Mouse (Mus musculus) erythroblast, embryonic 14.5 days (primary cell): Measurements from ENCODE around the gene Msln. TPM values are rescaled to one million over a fixed set of nuclear protein-coding genes. Genes with fewer than 3 reads are reported as not detected.
A peak's percentile ranks its signal among the peaks of the same experiment; 100 is the strongest.

ENCODE experiments used
- H3K27me3 ChIP-seq: 2 replicates; pipeline ENCODE4 v1.6.1; 2012; ENCODE audit warnings: inconsistent platforms; ENCODE audit not compliant: control insufficient read depth
- H3K36me3 ChIP-seq: 2 replicates; pipeline ENCODE4 v1.6.1; 2012; ENCODE audit warnings: mild to moderate bottlenecking, inconsistent platforms; ENCODE audit not compliant: control insufficient read depth
- H3K4me1 ChIP-seq: 2 replicates; pipeline ENCODE4 v1.6.1; 2012; ENCODE audit warnings: inconsistent platforms; ENCODE audit not compliant: control insufficient read depth
- H3K4me3 ChIP-seq: replicated peaks from 2 replicates; pipeline ENCODE3; 2012; ENCODE audit warnings: moderate library complexity, mild to moderate bottlenecking, inconsistent platforms
- H3K9me3 ChIP-seq: 2 replicates; pipeline ENCODE4 v1.6.1; 2012; ENCODE audit warnings: low read length, inconsistent platforms, mixed read lengths; ENCODE audit not compliant: control insufficient read depth
- GATA1 ChIP-seq: IDR thresholded peaks from 2 replicates; pipeline ENCODE4 v1.6.1; 2012; ENCODE audit warnings: low read length, inconsistent platforms, mixed read lengths
- TAL1 ChIP-seq: IDR thresholded peaks from 3 replicates; pipeline ENCODE4 v1.6.1; 2012; ENCODE audit warnings: low read length, inconsistent platforms, mixed read lengths
- polyA plus RNA-seq: library from polyadenylated mRNA; stranded (reverse); fragments of >175 nt; gene quantifications from 2 replicates; pipeline ENCODE4 v1.2.3, GENCODE M21; 2012

Msln gene
- polyA plus RNA-seq, 1 experiment = not detected

DNA sequence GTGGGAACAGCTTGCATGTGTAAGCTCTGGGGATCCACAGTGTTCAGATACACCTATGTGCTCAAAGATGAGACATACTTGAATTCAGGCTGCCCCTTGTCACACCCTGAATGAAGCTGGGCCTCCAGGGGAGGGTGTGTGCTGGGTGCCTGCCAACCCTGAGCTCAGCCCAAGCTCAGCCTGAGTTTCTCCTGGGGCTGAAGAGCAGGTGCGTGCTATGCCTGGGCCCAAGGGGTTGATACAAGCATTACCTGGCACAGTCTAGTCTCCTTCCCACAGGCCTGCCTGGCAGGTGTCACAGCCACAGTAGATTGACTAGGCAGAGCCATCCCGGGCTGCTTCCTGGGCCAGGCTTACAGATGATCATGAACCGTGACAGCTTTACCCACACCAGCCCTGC lies 18.4 kb downstream of the Msln start, which contains the start of gene Mslnl:
Gene Mslnl (plus strand): TSS at position 298 of the 400 bp plus-strand sequence.
- Histone ChIP-seq H3K9me3 (no peaks in the 10 kb centered on the region), H3K4me3 (no peak within 1 kb of the TSS), H3K27me3 (no peaks in the 10 kb centered on the region), H3K4me1 (no peaks in the 10 kb centered on the region), H3K36me3 (peaks cover 6% of the 10 kb centered on the region)
- no peak for TF ChIP-seq GATA1
- no peak for TF ChIP-seq TAL1

DNA sequence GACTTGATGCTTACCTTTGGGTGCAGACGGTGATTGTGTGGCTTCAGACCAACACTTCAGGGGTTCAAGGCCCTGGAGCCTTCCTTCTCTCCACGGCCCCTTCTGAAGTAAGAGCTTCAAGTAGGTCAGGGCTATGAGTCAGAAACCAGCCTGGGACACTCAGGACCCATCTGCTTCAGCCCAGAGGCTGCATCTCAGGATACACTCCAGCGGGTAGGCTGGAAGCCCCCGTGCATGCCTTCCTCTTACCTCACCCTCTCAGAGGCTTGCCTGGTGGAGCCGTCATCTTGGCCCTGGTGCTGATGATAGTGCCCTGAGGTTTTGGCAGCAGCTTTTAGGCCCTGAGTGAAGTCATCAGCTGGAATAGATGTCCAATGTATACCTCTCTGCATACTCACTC lies 18.9 kb downstream of the Msln start:
- Histone ChIP-seq H3K4me3 (no peak overlapping the region), H3K36me3 (peaks cover 11% of the 10 kb centered on the region), H3K4me1 (peaks cover under 1% of the 10 kb centered on the region; the same call in 1 of the 2 replicates), H3K9me3 (no peaks in the 10 kb centered on the region), H3K27me3 (no peaks in the 10 kb centered on the region)
- no peak for TF ChIP-seq TAL1
- no peak for TF ChIP-seq GATA1

DNA sequence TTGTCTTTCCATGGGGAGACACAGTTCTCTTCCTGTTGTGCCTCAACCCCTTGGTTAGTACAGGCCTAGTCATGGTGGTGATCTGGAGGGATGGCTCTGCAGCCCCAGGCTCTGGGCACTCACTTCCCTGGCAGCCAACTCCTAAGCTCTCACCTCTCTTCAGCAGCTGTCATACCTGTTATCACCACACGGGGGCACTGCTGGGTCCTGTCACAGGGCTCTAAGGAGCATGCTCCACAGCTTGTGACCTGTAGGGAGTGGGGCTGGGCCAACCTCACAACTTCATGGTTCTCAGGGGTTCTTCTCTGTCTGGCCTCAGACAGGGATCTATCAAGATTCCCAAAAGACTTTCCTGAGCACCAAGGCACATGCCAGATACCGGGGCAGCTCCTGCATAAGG lies 22.1 kb downstream of the Msln start:
- no peak for TF ChIP-seq GATA1
- no peak for TF ChIP-seq TAL1
- H3K4me1 ChIP-seq = peaks cover 14% of the 10 kb centered on the region

DNA sequence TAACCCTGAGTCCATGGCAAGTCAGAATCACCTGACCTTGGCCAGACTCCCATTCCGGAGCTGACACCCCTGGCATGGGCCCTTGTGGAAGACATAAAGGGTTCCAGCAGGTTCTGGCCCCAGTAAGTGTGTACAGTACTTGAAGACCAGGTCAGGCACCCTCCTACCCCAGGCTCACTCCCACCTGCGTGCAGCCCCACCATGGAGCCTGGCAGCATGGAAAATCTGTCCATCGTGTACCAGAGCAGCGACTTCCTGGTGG lies 26.2 kb downstream of the Msln start:
- peaks cover 48% of the 10 kb centered on the region for H3K4me1 ChIP-seq
- H3K27me3 ChIP-seq = no peaks in the 10 kb centered on the region
- H3K36me3 ChIP-seq = peaks cover 54% of the 10 kb centered on the region
- H3K9me3 ChIP-seq = peaks cover 7% of the 10 kb centered on the region
- TF ChIP-seq TAL1 (no peak), GATA1 (no peak)
- H3K4me3 ChIP-seq = peak overlapping the region; percentile 76

More for the DNA sequence above, 22.1 kb downstream of the Msln start:
- peaks cover 22% of the 10 kb centered on the region for H3K36me3 ChIP-seq
- H3K4me3 ChIP-seq = no peak overlapping the region
- no peaks in the 10 kb centered on the region for H3K27me3 ChIP-seq
- H3K9me3 ChIP-seq = no peaks in the 10 kb centered on the region

DNA sequence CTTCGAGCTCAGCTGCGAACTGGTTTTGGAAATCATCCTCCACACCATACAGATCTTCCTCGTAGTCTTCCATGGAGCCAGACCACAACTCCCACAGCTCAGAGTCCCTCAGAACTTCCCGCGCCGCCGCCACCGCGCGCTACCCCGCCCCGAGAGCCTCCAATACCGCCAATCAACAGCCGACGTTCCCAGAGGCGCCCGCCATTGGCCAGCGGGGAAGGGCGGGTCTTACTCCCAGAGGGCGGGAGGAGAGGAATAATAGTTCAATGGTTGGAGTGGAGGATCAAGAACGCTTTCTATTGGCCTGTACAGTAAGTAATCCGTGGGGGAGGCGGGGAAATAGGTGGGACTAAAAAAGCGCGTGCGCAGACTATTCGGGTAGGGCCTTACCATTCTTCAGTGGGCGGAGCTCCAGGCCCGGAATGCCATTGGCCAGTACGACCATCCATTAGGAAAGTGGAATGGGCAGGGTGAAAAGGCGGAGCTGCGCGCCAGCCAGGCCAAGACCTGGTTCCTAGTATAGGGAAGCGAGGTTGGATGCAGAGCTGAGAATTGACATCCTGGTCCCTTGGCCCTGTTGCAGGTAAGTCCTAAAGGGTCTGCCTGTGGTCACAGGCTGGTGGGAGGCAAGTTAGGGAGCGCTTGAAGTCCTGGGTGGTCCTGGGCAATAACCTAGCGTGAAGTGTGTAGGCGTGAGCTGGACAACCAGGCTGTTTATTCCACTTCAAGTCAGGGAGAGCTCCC lies 26.7 kb downstream of the Msln start, which contains the start of the genes Chtf18 and Rpusd1:
Gene Chtf18 (minus strand): TSS at position 155 of the 744 bp plus-strand sequence.
Gene Rpusd1 (plus strand): TSS at position 406 of the 744 bp plus-strand sequence.
- TF ChIP-seq TAL1 = no peak
- no peak for TF ChIP-seq GATA1
- H3K36me3 ChIP-seq = peaks cover 59% of the 10 kb centered on the region

DNA sequence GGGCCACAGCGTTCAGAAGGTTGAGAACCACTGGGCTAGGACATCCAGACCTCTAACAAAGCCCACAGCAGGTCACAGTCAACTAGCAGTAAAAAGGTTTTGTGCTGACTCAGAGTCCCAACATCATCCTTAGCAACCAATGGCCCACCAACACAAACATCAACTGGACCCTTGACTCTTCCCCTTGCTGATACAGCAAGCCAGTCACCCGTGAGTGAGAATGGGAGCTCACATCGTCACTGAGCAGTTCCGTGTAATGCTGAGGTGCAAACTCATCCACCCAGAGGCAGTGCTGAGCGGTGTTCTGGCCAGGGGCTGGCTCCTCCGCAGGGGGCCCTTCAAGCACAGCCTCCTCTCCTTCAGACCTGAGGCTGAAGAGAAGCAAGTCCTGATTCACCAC lies 28.9 kb downstream of the Msln start:
- H3K27me3 ChIP-seq = no peaks in the 10 kb centered on the region
- H3K4me3 ChIP-seq = peak overlapping the region; percentile 17
- peaks cover 54% of the 10 kb centered on the region for H3K4me1 ChIP-seq
- peaks cover 70% of the 10 kb centered on the region for H3K36me3 ChIP-seq
- TF ChIP-seq GATA1 (no peak), TAL1 (no peak)
- peaks cover 7% of the 10 kb centered on the region for H3K9me3 ChIP-seq

More for the DNA sequence above, 26.7 kb downstream of the Msln start, which contains the start of the genes Chtf18 and Rpusd1:
- H3K27me3 ChIP-seq = no peaks in the 10 kb centered on the region
- peaks cover 7% of the 10 kb centered on the region for H3K9me3 ChIP-seq
- H3K4me3 ChIP-seq = peak within 1 kb of the TSS; percentile 76
- peaks cover 53% of the 10 kb centered on the region for H3K4me1 ChIP-seq

DNA sequence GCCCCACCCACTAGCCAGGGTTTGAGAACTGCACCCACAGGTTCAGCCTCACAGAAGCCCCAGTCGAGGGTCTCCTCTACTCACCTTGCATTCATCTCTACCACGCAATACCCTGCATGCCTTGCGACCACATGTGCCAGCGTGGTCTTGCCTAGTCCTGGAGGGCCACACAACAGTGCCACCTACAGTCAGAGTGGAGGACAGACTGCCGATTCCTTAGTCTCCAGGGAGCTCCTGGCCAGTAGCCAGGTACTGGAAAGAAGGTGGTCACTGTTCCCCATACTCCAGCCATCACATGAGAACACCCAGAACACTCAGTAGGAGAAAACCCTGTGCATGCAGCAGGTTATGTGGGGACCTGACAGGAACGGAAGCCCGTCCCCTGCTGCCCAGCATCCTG lies 30.3 kb downstream of the Msln start:
- H3K36me3 ChIP-seq = peaks cover 78% of the 10 kb centered on the region
- H3K9me3 ChIP-seq = peaks cover 7% of the 10 kb centered on the region
- H3K4me3 ChIP-seq = no peak overlapping the region
- H3K4me1 ChIP-seq = peaks cover 53% of the 10 kb centered on the region
- TF ChIP-seq GATA1 (no peak), TAL1 (no peak)
- no peaks in the 10 kb centered on the region for H3K27me3 ChIP-seq

DNA sequence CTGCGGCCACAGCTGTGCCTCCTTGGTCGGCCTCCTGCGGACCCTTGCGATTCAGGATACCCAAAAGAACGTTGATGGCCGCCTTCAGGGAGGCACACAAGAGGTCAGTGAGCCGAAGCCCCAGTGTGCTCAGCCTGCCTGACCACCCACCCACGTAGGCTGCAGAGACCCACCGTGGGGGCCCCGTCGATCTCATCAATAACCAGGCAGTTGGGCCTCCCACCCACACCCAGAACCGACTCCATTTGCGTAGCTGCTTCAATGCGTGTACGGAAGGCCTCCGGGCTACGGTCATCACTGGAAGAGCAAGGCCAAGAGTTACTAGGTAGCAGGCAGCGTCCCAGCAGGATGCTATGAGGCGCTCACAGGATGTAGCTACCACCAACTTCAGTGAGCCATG lies 30.7 kb downstream of the Msln start:
- H3K4me1 ChIP-seq = peaks cover 50% of the 10 kb centered on the region
- H3K4me3 ChIP-seq = no peak overlapping the region
- H3K9me3 ChIP-seq = peaks cover 7% of the 10 kb centered on the region
- TF ChIP-seq GATA1 = no peak
- no peak for TF ChIP-seq TAL1
- no peaks in the 10 kb centered on the region for H3K27me3 ChIP-seq
- peaks cover 79% of the 10 kb centered on the region for H3K36me3 ChIP-seq

DNA sequence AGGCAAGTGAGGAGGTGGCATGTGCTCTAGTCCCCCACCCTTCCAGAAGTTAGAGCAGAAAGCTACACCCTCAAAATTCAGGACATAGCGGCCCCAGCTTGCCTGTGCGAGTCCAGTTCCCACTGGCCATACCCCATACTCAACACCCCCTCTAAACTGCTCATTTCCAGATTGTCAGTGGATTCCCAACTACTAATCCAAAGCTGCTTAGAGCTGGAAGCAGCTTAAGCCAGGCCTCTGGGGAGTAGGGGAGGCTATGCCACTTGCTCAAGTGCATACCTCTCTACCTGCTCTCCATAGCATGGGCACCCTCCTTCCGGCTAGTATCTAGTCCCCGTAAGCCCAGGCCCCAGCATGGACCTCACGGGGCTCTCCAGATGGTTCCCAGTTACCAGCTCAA lies 32.7 kb downstream of the Msln start:
- Histone ChIP-seq H3K36me3 (peaks cover 81% of the 10 kb centered on the region), H3K4me1 (peaks cover 48% of the 10 kb centered on the region), H3K9me3 (peaks cover 7% of the 10 kb centered on the region), H3K27me3 (peaks cover 18% of the 10 kb centered on the region), H3K4me3 (no peak overlapping the region)
- TF ChIP-seq GATA1 (no peak), TAL1 (no peak)
